Mouse (Mus musculus): Measurements from ENCODE around the gene Cmss1. TPM values are rescaled to one million over a fixed set of nuclear protein-coding genes. Genes with fewer than 3 reads are reported as not detected.
A peak's percentile ranks its signal among the peaks of the same experiment; 100 is the strongest.

The Cmss1 gene
- polyA plus RNA-seq, 1 experiment from 2014 or later: 39.5 TPM

DNA sequence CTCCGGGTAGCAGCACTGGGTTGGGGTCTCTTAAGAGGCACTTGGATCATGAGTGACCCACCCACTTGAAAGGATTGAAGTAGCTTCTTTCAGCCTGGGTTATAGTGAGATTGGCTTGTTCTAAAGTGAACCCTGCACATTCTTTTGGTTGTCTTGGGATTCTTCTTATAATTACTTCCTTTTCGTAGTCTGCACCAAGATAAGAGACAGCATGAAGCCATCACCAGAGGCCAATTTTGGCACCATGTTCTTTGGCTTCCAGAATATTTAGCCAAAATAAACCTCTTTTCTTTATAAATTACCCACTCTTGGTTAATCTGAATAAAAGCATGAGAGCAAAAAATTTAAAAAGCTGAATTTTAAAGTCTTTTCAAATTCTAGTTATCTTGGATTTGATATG is 136.8 kb downstream of the Cmss1 start:
- Histone ChIP-seq H3K27me3 (ENCODE audit: control insufficient read depth, insufficient read depth, low read length) (no peaks in the 10 kb centered on the region), H3K9me3 (replicated peaks; ENCODE audit: control insufficient read depth, low read length) (no peaks in the 10 kb centered on the region), H3K4me1 (ENCODE audit: control insufficient read depth, insufficient read depth, low read length) (peaks cover 4% of the 10 kb centered on the region; the same call in 1 of the 2 replicates), H3K4me3 (replicated peaks; ENCODE audit: low read length) (no peak overlapping the region), H3K4me2 (ENCODE audit: low read depth, low read length) (no peak overlapping the region), H3K36me3 (ENCODE audit: control insufficient read depth, insufficient read depth, low read length) (no peaks in the 10 kb centered on the region), H3K27ac (ENCODE audit: low read length) (no peak overlapping the region), H3K9ac (ENCODE audit: low read length) (no peak overlapping the region)
- ATAC-seq (ENCODE audit: insufficient read depth, low FRiP score): no peak
- 89% methylated on average over 2 of the region's 2 CpGs for WGBS

DNA sequence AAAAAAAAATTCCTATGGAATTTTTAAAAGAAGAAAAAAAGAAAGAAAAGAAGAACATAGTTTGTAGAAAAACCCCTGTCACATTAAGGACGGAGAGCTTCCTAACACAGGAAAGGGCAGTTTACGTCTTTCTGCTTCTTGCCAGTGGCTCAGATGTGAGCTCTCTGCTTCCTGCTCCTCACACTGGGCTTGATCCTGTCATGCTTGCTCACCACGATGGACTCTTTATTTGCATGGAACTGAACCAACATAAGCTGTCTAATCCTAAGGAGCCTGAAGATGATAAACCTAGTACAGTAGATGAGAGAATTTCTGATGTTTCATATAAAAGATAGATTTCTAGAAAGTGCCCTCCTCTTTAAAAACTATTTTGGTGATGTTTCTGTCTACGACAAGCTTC is 137.4 kb downstream of the Cmss1 start:
- H3K4me3 ChIP-seq (replicated peaks; ENCODE audit: low read length): no peak overlapping the region
- no peak for ATAC-seq (ENCODE audit: insufficient read depth, low FRiP score)
- no peaks in the 10 kb centered on the region for H3K36me3 ChIP-seq (ENCODE audit: control insufficient read depth, insufficient read depth, low read length)
- no peak overlapping the region for H3K4me2 ChIP-seq (ENCODE audit: low read depth, low read length)
- H3K27me3 ChIP-seq (ENCODE audit: control insufficient read depth, insufficient read depth, low read length): no peaks in the 10 kb centered on the region
- WGBS: 50% methylated on average over 4 of the region's 4 CpGs
- no peak overlapping the region for H3K9ac ChIP-seq (ENCODE audit: low read length)
- H3K9me3 ChIP-seq (replicated peaks; ENCODE audit: control insufficient read depth, low read length): no peaks in the 10 kb centered on the region
- H3K27ac ChIP-seq (ENCODE audit: low read length): no peak overlapping the region
- H3K4me1 ChIP-seq (ENCODE audit: control insufficient read depth, insufficient read depth, low read length): peaks cover 4% of the 10 kb centered on the region; the same call in 1 of the 2 replicates

GRCm38 (mm10) chr16:57465386-57465913 is 141.2 kb downstream of the Cmss1 start:
- Histone ChIP-seq H3K9me3 (replicated peaks; ENCODE audit: control insufficient read depth, low read length) (no peaks in the 10 kb centered on the region), H3K27ac (ENCODE audit: low read length) (no peak overlapping the region), H3K4me2 (ENCODE audit: low read depth, low read length) (no peak overlapping the region), H3K9ac (ENCODE audit: low read length) (no peak overlapping the region), H3K27me3 (ENCODE audit: control insufficient read depth, insufficient read depth, low read length) (no peaks in the 10 kb centered on the region), H3K4me3 (replicated peaks; ENCODE audit: low read length) (no peak overlapping the region), H3K36me3 (ENCODE audit: control insufficient read depth, insufficient read depth, low read length) (no peaks in the 10 kb centered on the region), H3K4me1 (ENCODE audit: control insufficient read depth, insufficient read depth, low read length) (no peaks in the 10 kb centered on the region)
- ATAC-seq (ENCODE audit: insufficient read depth, low FRiP score): no peak
- 87% methylated on average over 9 of the region's 9 CpGs for WGBS

DNA sequence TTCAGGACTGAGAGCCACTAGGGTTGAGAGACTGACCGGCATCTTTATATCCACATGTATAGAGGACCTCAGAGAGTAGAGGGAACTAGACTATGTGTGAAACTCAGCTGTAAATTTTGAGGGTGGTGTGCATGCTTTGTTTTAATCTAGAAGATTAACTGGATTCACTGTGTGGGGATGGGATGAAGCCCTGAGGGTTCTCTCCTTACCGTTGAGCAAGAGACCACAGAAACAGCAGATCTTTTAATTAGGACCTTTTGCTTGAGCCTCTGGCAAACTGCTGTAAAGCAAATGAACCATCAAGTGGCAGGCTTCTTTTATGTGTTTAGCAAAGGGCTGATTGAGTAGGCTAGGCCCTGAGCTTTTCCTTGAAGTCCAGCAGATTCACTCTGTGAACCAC is 150.7 kb downstream of the Cmss1 start:
- no peak overlapping the region for H3K9ac ChIP-seq (ENCODE audit: low read length)
- 73% methylated on average over 2 of the region's 2 CpGs for WGBS
- ATAC-seq (ENCODE audit: insufficient read depth, low FRiP score): no peak
- H3K27me3 ChIP-seq (ENCODE audit: control insufficient read depth, insufficient read depth, low read length): no peaks in the 10 kb centered on the region
- no peaks in the 10 kb centered on the region for H3K9me3 ChIP-seq (replicated peaks; ENCODE audit: control insufficient read depth, low read length)
- no peak overlapping the region for H3K4me2 ChIP-seq (ENCODE audit: low read depth, low read length)
- H3K36me3 ChIP-seq (ENCODE audit: control insufficient read depth, insufficient read depth, low read length): no peaks in the 10 kb centered on the region
- H3K27ac ChIP-seq (ENCODE audit: low read length): no peak overlapping the region
- H3K4me1 ChIP-seq (ENCODE audit: control insufficient read depth, insufficient read depth, low read length): peaks cover 11% of the 10 kb centered on the region
- no peak overlapping the region for H3K4me3 ChIP-seq (replicated peaks; ENCODE audit: low read length)

- Histone ChIP-seq H3K9me3 (replicated peaks; ENCODE audit: control insufficient read depth, low read length) (no peaks in the 10 kb centered on the region), H3K27ac (ENCODE audit: low read length) (no peak overlapping the region), H3K4me1 (ENCODE audit: control insufficient read depth, insufficient read depth, low read length) (peaks cover 11% of the 10 kb centered on the region), H3K9ac (ENCODE audit: low read length) (no peak overlapping the region), H3K36me3 (ENCODE audit: control insufficient read depth, insufficient read depth, low read length) (no peaks in the 10 kb centered on the region), H3K4me3 (replicated peaks; ENCODE audit: low read length) (no peak overlapping the region), H3K27me3 (ENCODE audit: control insufficient read depth, insufficient read depth, low read length) (no peaks in the 10 kb centered on the region), H3K4me2 (ENCODE audit: low read depth, low read length) (no peak overlapping the region)
- WGBS: 86% methylated on average over 3 of the region's 3 CpGs
- ATAC-seq (ENCODE audit: insufficient read depth, low FRiP score): no peak
Observed at GRCm38 (mm10) chr16:57455573-57455972, 151.1 kb downstream of the Cmss1 start.

DNA sequence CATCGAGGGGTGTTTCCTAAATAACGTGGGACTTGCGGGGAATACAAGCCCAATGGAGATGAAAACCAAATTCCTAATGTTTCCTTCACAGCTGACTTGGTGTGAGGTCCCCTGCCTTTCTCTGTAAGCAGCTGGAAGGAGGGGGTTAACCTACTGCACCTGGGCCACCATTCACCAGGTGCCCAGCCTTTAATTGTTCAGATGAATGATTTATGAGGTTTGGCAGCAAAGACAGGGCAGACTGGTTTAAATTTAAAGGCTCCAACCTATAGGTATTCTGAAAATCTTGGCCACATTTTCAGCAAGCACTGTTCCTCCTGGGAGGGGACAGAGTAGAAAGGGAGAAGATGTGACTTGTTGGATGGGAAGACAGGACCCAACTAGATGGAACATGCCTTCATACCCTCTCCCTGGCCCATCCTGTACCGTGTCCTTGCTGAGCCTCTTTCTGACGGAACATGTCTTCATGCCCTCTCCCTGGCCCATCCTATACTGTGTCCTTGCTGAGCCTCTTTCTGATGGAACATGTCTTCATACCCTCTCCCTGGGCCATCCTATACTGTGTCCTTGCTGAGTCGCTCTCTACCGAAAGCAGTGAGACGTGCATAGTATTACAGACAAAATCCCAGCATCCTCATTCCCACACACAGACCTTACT is 152.4 kb downstream of the Cmss1 start:
- peak; percentile 14; the same call in 1 of the 2 replicates for ATAC-seq (ENCODE audit: insufficient read depth, low FRiP score)
- H3K36me3 ChIP-seq (ENCODE audit: control insufficient read depth, insufficient read depth, low read length): no peaks in the 10 kb centered on the region

GRCm38 (mm10) chr16:57453009-57453408 is 153.7 kb downstream of the Cmss1 start:
- H3K4me3 ChIP-seq (replicated peaks; ENCODE audit: low read length): no peak overlapping the region
- 29% methylated on average over 7 of the region's 7 CpGs for WGBS
- H3K4me2 ChIP-seq (ENCODE audit: low read depth, low read length): no peak overlapping the region
- peaks cover 6% of the 10 kb centered on the region; the same call in 1 of the 2 replicates for H3K9me3 ChIP-seq (replicated peaks; ENCODE audit: control insufficient read depth, low read length)
- H3K9ac ChIP-seq (ENCODE audit: low read length): no peak overlapping the region
- ATAC-seq (ENCODE audit: insufficient read depth, low FRiP score): peak; percentile 77
- no peaks in the 10 kb centered on the region for H3K36me3 ChIP-seq (ENCODE audit: control insufficient read depth, insufficient read depth, low read length)
- peak overlapping the region; percentile 35; the same call in 1 of the 2 replicates for H3K27ac ChIP-seq (ENCODE audit: low read length)
- H3K27me3 ChIP-seq (ENCODE audit: control insufficient read depth, insufficient read depth, low read length): no peaks in the 10 kb centered on the region
- H3K4me1 ChIP-seq (ENCODE audit: control insufficient read depth, insufficient read depth, low read length): peaks cover 11% of the 10 kb centered on the region

More for the DNA sequence above, 152.4 kb downstream of the Cmss1 start:
- H3K27me3 ChIP-seq (ENCODE audit: control insufficient read depth, insufficient read depth, low read length): no peaks in the 10 kb centered on the region
- no peak overlapping the region for H3K4me3 ChIP-seq (replicated peaks; ENCODE audit: low read length)
- 75% methylated on average over 8 of the region's 8 CpGs for whole genome bisulfite sequencing
- no peak overlapping the region for H3K9ac ChIP-seq (ENCODE audit: low read length)
- H3K4me2 ChIP-seq (ENCODE audit: low read depth, low read length): no peak overlapping the region
- H3K27ac ChIP-seq (ENCODE audit: low read length): peak overlapping the region; percentile 29
- no peaks in the 10 kb centered on the region for H3K9me3 ChIP-seq (replicated peaks; ENCODE audit: control insufficient read depth, low read length)
- peaks cover 11% of the 10 kb centered on the region for H3K4me1 ChIP-seq (ENCODE audit: control insufficient read depth, insufficient read depth, low read length)

DNA sequence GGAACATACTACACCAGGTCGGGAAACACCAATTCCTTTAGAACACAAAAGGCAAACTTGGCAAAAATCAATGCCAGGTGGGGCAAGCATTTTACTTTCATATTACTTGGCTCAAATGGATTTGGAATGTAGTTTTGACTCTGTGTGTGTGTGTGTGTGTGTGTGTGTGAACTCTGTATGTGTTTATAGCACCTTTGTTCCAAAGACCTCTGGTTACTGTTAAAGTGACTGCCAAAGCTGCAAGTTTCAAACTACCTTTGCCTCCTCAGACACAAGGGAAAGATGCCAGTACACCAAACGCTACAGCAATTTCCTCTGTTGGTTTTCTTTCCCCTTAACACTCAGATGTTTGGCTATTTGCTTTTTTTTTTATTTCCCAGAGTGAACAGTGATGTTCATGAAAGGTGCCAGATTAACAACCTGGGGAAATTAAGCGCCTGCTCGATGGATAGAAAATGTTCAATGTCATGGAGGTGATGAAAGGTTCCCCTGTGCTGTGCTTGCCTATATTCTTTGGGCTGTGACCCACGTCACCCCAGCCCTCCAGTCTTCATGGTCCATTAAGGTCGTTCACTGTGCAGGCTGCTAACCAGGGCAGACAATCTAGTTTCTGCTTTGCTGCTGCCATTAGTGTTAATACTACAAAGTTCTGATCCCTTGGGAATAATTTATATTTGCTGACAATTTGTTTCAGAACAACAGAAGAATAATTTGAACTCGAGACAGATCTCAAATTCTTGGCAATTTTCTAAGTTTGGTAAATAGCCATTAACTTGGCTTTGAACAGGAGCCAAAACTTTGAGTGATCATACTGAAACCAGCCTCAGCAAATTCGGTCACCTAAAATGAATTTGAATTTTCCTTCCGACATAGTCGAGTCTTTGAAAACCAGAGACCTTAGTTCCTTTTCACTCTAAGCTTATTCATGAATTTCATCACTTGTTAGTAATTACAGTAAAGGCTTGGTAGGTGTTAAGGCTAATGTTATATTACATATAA is 161.3 kb downstream of the Cmss1 start:
- Histone ChIP-seq H3K27ac (ENCODE audit: low read length) (no peak overlapping the region), H3K27me3 (ENCODE audit: control insufficient read depth, insufficient read depth, low read length) (no peaks in the 10 kb centered on the region), H3K4me3 (replicated peaks; ENCODE audit: low read length) (no peak overlapping the region), H3K36me3 (ENCODE audit: control insufficient read depth, insufficient read depth, low read length) (no peaks in the 10 kb centered on the region), H3K4me1 (ENCODE audit: control insufficient read depth, insufficient read depth, low read length) (no peaks in the 10 kb centered on the region), H3K9me3 (replicated peaks; ENCODE audit: control insufficient read depth, low read length) (peaks cover 6% of the 10 kb centered on the region; the same call in 1 of the 2 replicates), H3K9ac (ENCODE audit: low read length) (no peak overlapping the region), H3K4me2 (ENCODE audit: low read depth, low read length) (no peak overlapping the region)
- 72% methylated on average over 10 of the region's 10 CpGs for WGBS
- no peak for ATAC-seq (ENCODE audit: insufficient read depth, low FRiP score)

Data from stomach, embryonic 16.5 days (tissue).